Mouse (Mus musculus): ENCODE measurements around the gene Tns1.
"Not testable (repeated sequence)": the region's sequence is repeated elsewhere in the genome, so short reads cannot be mapped to it uniquely, and the experiment has no call there.

Gene Tns1

GRCm38 (mm10) chr1:73912466-73912865 is 211.8 kb downstream of the Tns1 start:
- DNase-seq (ENCODE audit: low spot score in 2 of 2): no peak

GRCm38 (mm10) chr1:73911981-73912380 is 212.3 kb downstream of the Tns1 start:
- no peak for DNase-seq (ENCODE audit: low spot score in 2 of 2)

- DNase-seq (ENCODE audit: low spot score in 2 of 2): no peak
Measured at GRCm38 (mm10) chr1:73910701-73911100, 213.5 kb downstream of the Tns1 start.

- DNase-seq (ENCODE audit: low spot score in 2 of 2): no peak
Measured at GRCm38 (mm10) chr1:73910111-73910510, 214.1 kb downstream of the Tns1 start.

- no peak for DNase-seq (ENCODE audit: low spot score in 2 of 2)
Measured at GRCm38 (mm10) chr1:73909191-73909983, 214.9 kb downstream of the Tns1 start.

- no peak for DNase-seq (ENCODE audit: low spot score in 2 of 2)
Measured at GRCm38 (mm10) chr1:73908081-73908960, 215.9 kb downstream of the Tns1 start.

- no peak for DNase-seq (ENCODE audit: low spot score in 2 of 2)
Measured at GRCm38 (mm10) chr1:73907166-73907565, 217.1 kb downstream of the Tns1 start.

- no peak for DNase-seq (ENCODE audit: low spot score in 2 of 2)
Measured at GRCm38 (mm10) chr1:73906376-73906775, 217.9 kb downstream of the Tns1 start.

- DNase-seq (ENCODE audit: low spot score in 2 of 2): no peak
Measured at GRCm38 (mm10) chr1:73905811-73906190, 218.4 kb downstream of the Tns1 start.

- no peak for DNase-seq (ENCODE audit: low spot score in 2 of 2)
Measured at GRCm38 (mm10) chr1:73905111-73905810, 219.0 kb downstream of the Tns1 start.

GRCm38 (mm10) chr1:73904641-73905040 is 219.6 kb downstream of the Tns1 start:
- no peak for DNase-seq (ENCODE audit: low spot score in 2 of 2)

- no peak for DNase-seq (ENCODE audit: low spot score in 2 of 2)
Measured at GRCm38 (mm10) chr1:73903035-73903434, 221.2 kb downstream of the Tns1 start.

- DNase-seq (ENCODE audit: low spot score in 2 of 2): peak; percentile 78 to 81
Measured at GRCm38 (mm10) chr1:73902171-73902991, 221.9 kb downstream of the Tns1 start.

- DNase-seq (ENCODE audit: low spot score in 2 of 2): peak; percentile 76 to 86
Measured at GRCm38 (mm10) chr1:73901496-73901899, 222.8 kb downstream of the Tns1 start.

GRCm38 (mm10) chr1:73895451-73895850 is 228.8 kb downstream of the Tns1 start:
- DNase-seq (ENCODE audit: low spot score in 2 of 2): not testable (repeated sequence)

- no peak for DNase-seq (ENCODE audit: low spot score in 2 of 2)
Measured at GRCm38 (mm10) chr1:73880731-73881130, 243.5 kb downstream of the Tns1 start.

GRCm38 (mm10) chr1:73875676-73876218 is 248.5 kb downstream of the Tns1 start:
- DNase-seq (ENCODE audit: low spot score in 2 of 2): no peak

- no peak for DNase-seq (ENCODE audit: low spot score in 2 of 2)
Measured at GRCm38 (mm10) chr1:73864314-73864713, 259.9 kb downstream of the Tns1 start.

GRCm38 (mm10) chr1:73863074-73863431 is 261.2 kb downstream of the Tns1 start:
- DNase-seq (ENCODE audit: low spot score in 2 of 2): no peak

GRCm38 (mm10) chr1:73862323-73863073 is 261.8 kb downstream of the Tns1 start:
- DNase-seq (ENCODE audit: low spot score in 2 of 2): no peak
